Mouse (Mus musculus): ENCODE data around the gene Prrx2. TPM values are rescaled to one million over a fixed set of nuclear protein-coding genes. Genes with fewer than 3 reads are reported as not detected.
A peak's percentile ranks its signal among the peaks of the same experiment; 100 is the strongest.

The Prrx2 gene
- not detected in 2 replicates for total RNA-seq (2015; ENCODE audit: low replicate concordance)
- 0.77 TPM in 1 of 2 replicates, not detected in the other for total RNA-seq (2017; ENCODE audit: low replicate concordance)

GRCm38 (mm10) chr2:30834373-30835022, at the start of gene Prrx2:
TSS of gene Prrx2 (plus strand) at chr2:30834972.
- no peak for ATAC-seq (replicated peaks; ENCODE audit: low FRiP score, poor library complexity, severe bottlenecking)

GRCm38 (mm10) chr2:30787466-30787865, 47.3 kb upstream of the Prrx2 start:
- no peak for ATAC-seq (replicated peaks; ENCODE audit: low FRiP score, poor library complexity, severe bottlenecking)

- no peak for ATAC-seq (replicated peaks; ENCODE audit: low FRiP score, poor library complexity, severe bottlenecking)
Observed at GRCm38 (mm10) chr2:30792061-30792460, 42.7 kb upstream of the Prrx2 start.

DNA sequence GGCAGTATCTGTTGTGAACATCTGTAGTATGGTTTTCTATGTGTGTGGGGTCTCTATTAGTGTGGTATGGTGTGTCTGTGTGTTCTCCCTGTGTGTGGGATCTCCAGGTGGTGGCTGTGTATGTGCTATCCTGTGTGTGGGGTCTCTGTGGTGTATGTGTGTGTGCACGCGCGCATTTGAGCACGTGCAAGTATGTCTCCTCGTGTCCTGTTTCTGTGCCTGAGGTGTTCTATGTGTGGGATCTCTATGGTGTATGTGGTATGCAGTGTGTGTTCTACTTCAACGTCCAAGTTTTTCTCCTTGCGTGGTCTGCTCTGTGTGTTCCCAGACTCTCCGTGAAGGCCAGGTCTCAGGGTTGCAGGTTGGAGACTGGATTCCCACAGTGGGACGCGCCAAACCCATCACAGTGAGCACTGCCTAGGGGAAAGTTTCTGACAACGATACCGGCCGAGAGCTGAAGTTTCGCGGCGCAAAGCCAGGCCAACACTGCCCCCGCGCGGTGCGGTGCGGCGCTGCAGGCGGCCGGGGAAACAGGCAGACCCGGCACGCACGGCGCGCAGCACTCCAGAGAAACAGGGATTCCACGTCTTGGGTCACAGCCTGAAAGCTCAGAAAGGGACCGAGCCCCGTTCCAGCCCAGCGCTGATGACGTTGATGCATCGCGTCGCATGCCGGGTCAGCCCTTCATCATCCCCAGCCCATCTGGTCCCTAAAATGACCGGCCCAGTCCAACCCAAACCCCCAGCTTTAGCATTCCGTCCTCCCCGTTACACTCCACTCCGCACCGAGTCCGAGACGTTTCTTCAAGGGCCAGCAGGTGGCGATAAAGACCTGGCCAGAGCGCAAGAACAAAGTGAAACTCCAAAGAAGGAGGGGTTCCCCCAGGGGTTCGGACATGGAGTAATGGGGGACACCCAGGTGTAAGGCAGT, 40.3 kb upstream of the Prrx2 start:
- ATAC-seq (replicated peaks; ENCODE audit: low FRiP score, poor library complexity, severe bottlenecking) = peak; percentile 78

DNA sequence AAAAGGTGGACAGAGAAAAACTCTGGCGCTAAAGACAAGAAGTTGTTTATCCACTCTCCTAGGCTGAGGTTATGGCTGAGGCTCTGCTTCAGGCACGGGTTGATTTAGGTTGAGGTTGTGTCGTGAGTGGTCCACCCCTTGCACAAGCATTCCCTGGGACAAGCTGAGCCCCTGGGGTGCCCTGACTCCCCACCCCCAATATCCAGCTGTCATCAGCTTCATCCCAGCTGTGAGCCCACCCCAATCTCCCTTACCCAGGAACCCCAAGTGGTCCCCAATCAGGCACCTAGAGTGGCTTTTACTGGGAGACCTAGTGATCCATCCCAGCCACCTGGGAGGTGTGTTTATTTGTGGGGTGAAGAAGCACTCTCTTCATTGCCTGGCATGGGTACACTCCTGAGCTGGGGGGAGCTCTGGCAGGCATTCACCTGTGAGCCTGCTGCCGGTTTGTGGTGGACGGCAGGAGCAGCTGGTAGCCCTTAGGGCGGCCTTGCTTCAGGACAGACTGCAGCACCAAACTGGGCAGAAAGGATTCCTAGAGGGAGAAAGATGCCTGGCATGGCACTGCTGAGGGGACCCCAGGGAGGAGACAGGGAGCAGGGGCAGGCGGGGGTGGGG, 39.4 kb upstream of the Prrx2 start:
- no peak for ATAC-seq (replicated peaks; ENCODE audit: low FRiP score, poor library complexity, severe bottlenecking)

- ATAC-seq (replicated peaks; ENCODE audit: low FRiP score, poor library complexity, severe bottlenecking) = no peak
Observed at GRCm38 (mm10) chr2:30795889-30796275, 38.9 kb upstream of the Prrx2 start.

GRCm38 (mm10) chr2:30796382-30796781, 38.4 kb upstream of the Prrx2 start:
- no peak for ATAC-seq (replicated peaks; ENCODE audit: low FRiP score, poor library complexity, severe bottlenecking)

DNA sequence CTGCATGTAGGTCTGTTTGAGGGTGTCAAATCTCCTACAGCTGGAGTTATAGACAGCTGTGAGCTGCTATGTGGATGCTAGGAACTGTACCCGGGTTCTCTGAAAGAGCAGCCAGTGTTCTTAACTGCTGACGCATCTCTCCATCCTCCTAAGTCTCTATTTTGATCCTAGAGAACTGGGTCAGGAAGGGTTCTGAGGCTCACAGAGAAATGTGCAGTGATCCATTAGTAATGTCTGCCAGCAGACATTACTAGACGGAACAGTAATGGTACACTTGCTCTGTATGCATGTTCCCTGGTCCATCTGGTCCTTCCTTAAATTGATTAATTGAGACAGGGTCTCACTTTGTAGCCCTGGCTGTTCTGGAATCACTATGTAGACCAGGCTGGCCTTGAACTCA, 35.3 kb upstream of the Prrx2 start:
- no peak for ATAC-seq (replicated peaks; ENCODE audit: low FRiP score, poor library complexity, severe bottlenecking)

DNA sequence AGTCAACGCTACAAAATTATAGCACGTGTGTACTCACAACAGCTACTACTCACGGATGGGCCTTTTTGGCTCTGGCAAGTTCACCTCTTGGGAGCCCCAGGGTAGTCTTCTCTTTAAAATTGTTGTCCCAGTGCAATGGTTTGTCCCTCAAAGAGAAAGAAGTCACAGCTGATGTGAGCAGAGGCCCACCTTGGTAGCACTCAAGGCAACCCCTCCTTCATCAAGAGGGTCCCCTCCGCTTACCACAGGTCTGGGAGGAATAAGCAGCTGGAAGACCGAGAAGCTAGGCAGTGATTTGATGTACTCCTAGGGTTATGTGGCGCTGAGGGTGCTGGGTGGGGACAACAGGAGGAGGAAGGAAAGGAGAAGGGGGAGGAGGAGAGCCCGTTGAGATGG, 34.1 kb upstream of the Prrx2 start:
- no peak for ATAC-seq (replicated peaks; ENCODE audit: low FRiP score, poor library complexity, severe bottlenecking)

- ATAC-seq (replicated peaks; ENCODE audit: low FRiP score, poor library complexity, severe bottlenecking) = no peak
Observed at GRCm38 (mm10) chr2:30801067-30801852, 33.5 kb upstream of the Prrx2 start.

DNA sequence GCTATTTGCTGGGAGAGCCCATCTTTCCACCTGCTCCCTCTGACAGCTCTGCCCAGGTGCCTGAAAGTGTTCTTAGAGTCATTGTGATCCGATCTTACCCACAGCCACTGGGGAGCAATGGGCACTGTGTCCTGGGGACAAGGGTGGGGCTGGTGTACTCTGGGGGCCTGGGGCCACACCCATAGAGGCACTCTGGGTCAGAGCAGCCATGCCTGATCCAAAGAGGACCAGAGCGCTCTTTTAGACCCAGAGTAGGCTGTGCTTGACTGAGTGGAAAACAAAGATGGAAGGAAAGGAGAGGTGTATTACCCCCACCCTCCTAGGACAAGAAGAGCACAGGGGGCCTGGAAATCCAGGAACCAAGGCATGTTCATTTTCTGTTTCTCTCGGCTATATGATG, 31.2 kb upstream of the Prrx2 start, which contains the start of gene 1700001O22Rik:
TSS of gene 1700001O22Rik (minus strand) at position 58 of the 400 bp plus-strand sequence.
- no peak for ATAC-seq (replicated peaks; ENCODE audit: low FRiP score, poor library complexity, severe bottlenecking)

DNA sequence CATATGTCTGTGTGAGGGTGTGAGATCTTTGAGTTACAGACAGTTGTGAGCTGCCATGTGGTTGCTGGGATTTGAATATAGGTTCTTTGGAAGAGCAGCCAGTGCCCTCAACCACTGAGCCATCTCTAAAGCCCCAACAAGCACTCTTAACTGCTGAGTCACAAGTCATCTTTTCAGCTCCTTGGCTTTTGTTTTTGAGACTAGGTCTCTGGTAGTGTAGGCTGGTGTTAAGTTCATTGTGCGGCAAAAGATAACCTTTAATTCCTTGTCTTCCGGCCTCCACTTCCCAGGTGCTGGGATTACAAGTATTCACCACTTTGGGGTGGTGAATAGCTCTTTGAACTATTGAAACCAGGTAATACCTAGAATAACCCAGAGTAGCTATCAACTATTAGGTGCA, 28.8 kb upstream of the Prrx2 start:
- ATAC-seq (replicated peaks; ENCODE audit: low FRiP score, poor library complexity, severe bottlenecking) = no peak

GRCm38 (mm10) chr2:30807147-30807647, 27.6 kb upstream of the Prrx2 start:
- ATAC-seq (replicated peaks; ENCODE audit: low FRiP score, poor library complexity, severe bottlenecking) = no peak; the same call in 1 of the 2 replicates

DNA sequence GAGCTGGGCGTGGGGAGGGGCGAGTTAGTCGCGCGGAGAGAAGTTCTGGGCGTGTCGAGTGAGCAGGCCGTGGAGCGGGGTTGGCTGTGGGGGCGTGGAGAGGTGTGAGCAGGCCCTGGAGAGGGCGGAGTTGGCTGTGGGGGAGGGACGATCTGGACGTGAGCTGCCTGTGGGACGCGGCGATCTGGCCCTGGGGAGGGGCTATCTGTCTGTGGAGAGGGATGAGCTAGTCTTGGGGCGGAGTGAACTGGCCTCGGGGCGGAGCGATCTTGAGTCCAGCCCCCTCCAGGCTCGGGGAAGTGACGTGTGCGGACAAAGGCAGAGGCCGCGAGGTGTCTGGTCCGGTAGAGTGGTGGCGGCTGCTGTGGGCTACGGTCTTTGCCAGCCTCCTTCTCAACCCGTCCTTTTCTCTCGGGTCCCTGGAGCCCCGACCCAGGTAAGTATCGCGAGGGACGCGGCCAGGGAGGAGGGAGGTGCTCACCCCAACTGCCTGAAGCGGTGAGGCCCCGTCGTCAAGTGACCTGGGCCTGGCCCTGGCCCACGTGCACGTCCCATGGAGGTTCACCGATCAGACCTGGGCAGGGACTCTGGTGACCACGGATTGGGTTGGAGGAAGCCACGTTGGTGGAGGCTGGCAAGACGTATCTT, 27.0 kb upstream of the Prrx2 start, which contains the start of gene Ntmt1:
TSS of gene Ntmt1 (plus strand) at position 179 of the 648 bp plus-strand sequence.
- peak; percentile 95 for ATAC-seq (replicated peaks; ENCODE audit: low FRiP score, poor library complexity, severe bottlenecking)

DNA sequence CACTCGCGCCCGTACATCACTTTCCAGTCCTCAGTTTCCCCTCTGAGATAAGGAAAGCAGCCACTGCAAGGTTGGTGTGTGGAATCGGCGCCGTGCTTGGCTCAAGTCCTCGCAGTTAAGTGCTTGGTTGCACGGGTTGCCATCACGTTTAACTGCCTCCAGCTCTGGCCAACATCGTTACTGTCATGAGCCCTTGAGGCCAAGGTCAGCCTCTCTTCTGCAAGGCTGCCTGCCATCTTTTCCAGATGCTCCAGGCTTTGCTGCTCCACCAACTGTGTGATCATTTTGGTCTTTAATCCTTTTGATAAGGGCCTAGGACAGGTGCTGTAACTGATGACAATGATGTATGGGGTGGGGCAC, 26.5 kb upstream of the Prrx2 start:
- ATAC-seq (replicated peaks; ENCODE audit: low FRiP score, poor library complexity, severe bottlenecking) = no peak; the same call in 1 of the 2 replicates

DNA sequence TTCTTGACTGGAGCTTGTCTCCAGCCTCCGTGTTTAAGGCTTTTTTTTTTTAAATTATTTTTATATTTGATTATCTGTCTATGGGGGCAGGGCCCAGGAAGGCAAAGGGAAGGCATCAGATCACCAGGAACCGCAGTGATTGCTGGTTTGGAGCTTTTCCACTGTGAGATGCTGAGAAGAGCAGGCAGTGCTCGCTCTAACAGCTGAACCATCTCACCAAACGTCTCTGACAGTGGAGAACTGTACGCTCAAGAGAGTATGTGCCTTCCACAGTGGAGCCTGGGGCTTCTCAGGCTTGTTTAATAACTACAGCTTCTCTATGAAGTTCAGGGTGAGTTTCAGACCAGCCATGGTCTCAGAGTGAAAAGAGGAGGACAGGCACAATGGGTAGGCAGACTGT, 25.3 kb upstream of the Prrx2 start:
- no peak for ATAC-seq (replicated peaks; ENCODE audit: low FRiP score, poor library complexity, severe bottlenecking)

DNA sequence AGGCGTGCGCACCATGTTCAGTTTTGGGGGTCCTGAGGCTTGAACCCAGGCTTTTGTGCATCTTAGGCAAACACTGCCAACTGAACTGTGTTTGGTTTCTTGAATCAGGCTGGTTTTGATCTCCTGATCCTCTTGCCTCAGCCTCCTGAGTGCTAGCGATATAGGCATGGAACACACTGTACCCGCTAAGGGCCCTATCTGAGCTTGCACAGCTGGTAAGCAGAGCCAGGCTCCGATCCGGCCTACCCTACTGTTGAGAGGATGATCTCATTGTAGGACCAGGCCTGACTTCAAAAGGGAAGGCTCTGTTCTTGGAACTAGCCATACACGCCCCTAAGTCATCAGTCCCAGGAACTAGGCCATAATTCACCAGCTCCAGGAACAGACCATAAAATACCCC, 24.2 kb upstream of the Prrx2 start:
- no peak for ATAC-seq (replicated peaks; ENCODE audit: low FRiP score, poor library complexity, severe bottlenecking)

DNA sequence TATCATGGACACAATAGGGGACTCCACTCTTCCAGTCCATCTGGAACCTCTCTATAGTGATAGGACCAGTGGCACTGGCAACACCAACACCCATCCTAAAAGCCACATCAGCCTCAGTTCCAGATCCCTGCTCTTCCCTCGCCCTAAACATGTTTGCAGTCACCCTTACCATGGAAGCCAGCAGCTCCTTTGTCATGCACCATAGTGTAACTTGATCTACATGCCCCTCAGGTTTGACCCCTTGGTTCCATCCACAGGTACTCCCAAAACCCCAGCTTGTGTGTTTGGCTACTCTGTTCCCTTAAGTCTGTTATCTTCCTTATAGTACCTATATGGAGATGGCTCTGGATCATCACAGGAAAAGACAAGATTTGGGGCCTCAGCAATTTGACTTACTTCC, 18.4 kb upstream of the Prrx2 start:
- no peak for ATAC-seq (replicated peaks; ENCODE audit: low FRiP score, poor library complexity, severe bottlenecking)

- ATAC-seq (replicated peaks; ENCODE audit: low FRiP score, poor library complexity, severe bottlenecking) = no peak
Observed at GRCm38 (mm10) chr2:30819873-30820272, 14.9 kb upstream of the Prrx2 start.

Measured in erythroid progenitor cell, adult 5-6 weeks (primary cell).